Mouse (Mus musculus): ENCODE measurements around the gene Defb33.
A peak's percentile ranks its signal among the peaks of the same experiment; 100 is the strongest.

Defb33 gene

GRCm38 (mm10) chr8:20892369-20892768, at the start of gene Defb33:
TSS of gene Defb33 (plus strand) at chr8:20892669.
- no peak for DNase-seq (ENCODE audit: low read depth, low spot score)

- DNase-seq (ENCODE audit: low read depth, low spot score) = peak; percentile 13
Measured at GRCm38 (mm10) chr8:20874608-20875007, 17.9 kb upstream of the Defb33 start.

- no peak for DNase-seq (ENCODE audit: low read depth, low spot score)
Measured at GRCm38 (mm10) chr8:20902527-20902926, 10.1 kb downstream of the Defb33 start, which contains the start of gene Gm15056. TSS of gene Gm15056 (minus strand) at chr8:20902627.

- DNase-seq (ENCODE audit: low read depth, low spot score) = no peak
Measured at GRCm38 (mm10) chr8:20907119-20907518, 14.7 kb downstream of the Defb33 start.

GRCm38 (mm10) chr8:20908256-20908655, 15.8 kb downstream of the Defb33 start:
- DNase-seq (ENCODE audit: low read depth, low spot score) = no peak

- DNase-seq (ENCODE audit: low read depth, low spot score) = no peak
Measured at GRCm38 (mm10) chr8:20912288-20912687, 19.8 kb downstream of the Defb33 start.

GRCm38 (mm10) chr8:20921971-20922370, 29.5 kb downstream of the Defb33 start, which contains the start of gene Gm6040:
TSS of gene Gm6040 (minus strand) at chr8:20922071.
- no peak for DNase-seq (ENCODE audit: low read depth, low spot score)

- no peak for DNase-seq (ENCODE audit: low read depth, low spot score)
Measured at GRCm38 (mm10) chr8:20944610-20945009, 52.1 kb downstream of the Defb33 start, which contains the start of gene AY761185. TSS of gene AY761185 (minus strand) at chr8:20944710.

Measured in R1 (cell line).